11 mouse cellular contexts compared by ENCODE assay signal in the genomic region with DNA sequence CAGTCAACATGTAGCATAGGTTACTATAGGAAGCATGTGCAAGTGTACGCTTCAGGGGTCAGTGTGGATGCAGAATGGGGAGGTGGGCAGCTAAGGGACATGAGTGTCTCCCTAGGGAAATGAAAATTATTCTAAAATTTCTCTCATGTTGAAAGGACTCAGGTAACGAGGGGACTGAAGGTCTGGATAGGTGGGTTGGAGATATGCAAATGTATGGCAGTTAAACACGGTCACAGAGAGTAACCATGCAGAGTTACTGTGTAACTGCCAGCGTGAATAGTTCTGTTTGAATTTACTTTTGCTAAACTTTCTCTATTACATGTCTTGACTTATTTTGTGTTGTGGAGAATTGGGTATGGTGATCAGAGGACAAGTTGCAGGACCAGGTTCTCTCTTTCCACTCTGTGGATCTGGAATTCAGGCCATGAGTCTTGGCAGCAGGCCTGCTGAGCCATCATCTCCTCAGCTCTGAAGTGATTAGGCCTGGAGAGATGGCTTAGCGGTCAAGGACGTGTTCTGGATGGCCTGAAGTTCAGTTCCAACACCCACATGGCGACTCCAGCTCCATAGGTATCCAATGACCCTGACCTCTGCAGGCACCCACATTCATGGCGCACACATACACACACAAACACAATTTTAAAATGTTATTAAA. TPM values are rescaled to one million over a fixed set of nuclear protein-coding genes. Genes with fewer than 3 reads are reported as not detected.
DNase-seq lines count a peak whose midpoint lies in the region; ATAC-seq and TF ChIP-seq lines count a peak whose summit lies in the region.
"Had no signal": no experiment of that assay in that cellular context is flagged by ENCODE, and none has a peak within 500 bp of the region (broad histone marks: within the 10 kb centered on the region; RNA-seq: fewer than 3 reads in every experiment).

No protein-coding gene starts in this region.

- no peak overlapping the region for H3K9ac ChIP-seq in heart, embryonic 15.5 days
- no peak overlapping the region for H3K9ac ChIP-seq in forebrain, embryonic 13.5 days

- no peak for TF ChIP-seq POLR2A in spleen, adult 2 months (IDR thresholded peaks at IDR 0.05; ENCODE audit: low read depth, low read length)
- no peak for TF ChIP-seq POLR2A in small intestine, adult 2 months (IDR thresholded peaks at IDR 0.05; ENCODE audit: low read depth, low read length)

- DNase-seq in spleen, adult 2 months (ENCODE audit: low read depth in 1 of 2, low spot score in 2 of 2) = no peak
- DNase-seq in spleen, adult 18-20 months = no peak
- DNase-seq in cerebellum, adult 18-20 months = peak; percentile 74 to 80
- no peak for DNase-seq in right cerebral cortex, adult 18-20 months
- DNase-seq in layer of hippocampus, adult 11-12 months (ENCODE audit: low spot score) = no peak

- peaks cover 65% of the 10 kb centered on the region for H3K4me1 ChIP-seq in spleen, adult 2 months (ENCODE audit: control insufficient read depth, insufficient read depth, insufficient read length)
- peaks cover 44% of the 10 kb centered on the region for H3K4me1 ChIP-seq in heart, embryonic 15.5 days (replicated peaks)
- peaks cover 50% of the 10 kb centered on the region for H3K4me1 ChIP-seq in small intestine, adult 2 months (ENCODE audit: control insufficient read depth, insufficient read depth, insufficient read length, low read length)
- H3K4me1 ChIP-seq in forebrain, embryonic 13.5 days = no peaks in the 10 kb centered on the region

- H3K4me2 ChIP-seq in heart, embryonic 15.5 days = no peak overlapping the region
- H3K4me2 ChIP-seq in forebrain, embryonic 13.5 days = no peak overlapping the region

- WGBS in spleen, adult 2 months = 62% methylated on average over 8 of the region's 8 CpGs
- 68% methylated on average over 8 of the region's 8 CpGs for WGBS in heart, embryonic 15.5 days
- 61% methylated on average over 8 of the region's 8 CpGs for WGBS in small intestine, adult 2 months
- 91% methylated on average over 8 of the region's 8 CpGs for WGBS in forebrain, embryonic 13.5 days

- H3K27me3 ChIP-seq in spleen, adult 2 months (ENCODE audit: control insufficient read depth, insufficient read depth, low read length) = no peaks in the 10 kb centered on the region
- H3K27me3 ChIP-seq in heart, embryonic 15.5 days = no peaks in the 10 kb centered on the region
- H3K27me3 ChIP-seq in small intestine, adult 2 months (ENCODE audit: control insufficient read depth, insufficient read depth, low read length) = no peaks in the 10 kb centered on the region
- H3K27me3 ChIP-seq in forebrain, embryonic 13.5 days = no peaks in the 10 kb centered on the region
- H3K27me3 ChIP-seq: Patski had no signal

- peak overlapping the region; percentile 60 for H3K27ac ChIP-seq in spleen, adult 2 months (ENCODE audit: insufficient read depth, low read length)
- peak overlapping the region; percentile 56 for H3K27ac ChIP-seq in heart, embryonic 15.5 days
- peak overlapping the region; percentile 21; the same call in 1 of the 2 replicates for H3K27ac ChIP-seq in small intestine, adult 2 months (ENCODE audit: insufficient read depth, low read depth, low read length)
- no peak overlapping the region for H3K27ac ChIP-seq in forebrain, embryonic 13.5 days

- ATAC-seq in heart, embryonic 15.5 days (replicated peaks; ENCODE audit: insufficient number of reproducible peaks, insufficient read depth, low FRiP score, low read depth) = no peak; the same call in 1 of the 2 replicates
- ATAC-seq in forebrain, embryonic 13.5 days = no peak
- ATAC-seq: Patski had no signal

- H3K36me3 ChIP-seq in spleen, adult 2 months (ENCODE audit: control insufficient read depth, insufficient read depth, low read length) = no peaks in the 10 kb centered on the region
- no peaks in the 10 kb centered on the region for H3K36me3 ChIP-seq in heart, embryonic 15.5 days
- no peaks in the 10 kb centered on the region for H3K36me3 ChIP-seq in small intestine, adult 2 months (ENCODE audit: control insufficient read depth, insufficient read depth, low read length)
- H3K36me3 ChIP-seq in forebrain, embryonic 13.5 days (ENCODE audit: poor library complexity, severe bottlenecking) = peaks cover 21% of the 10 kb centered on the region

- no peak overlapping the region for H3K4me3 ChIP-seq in spleen, adult 2 months (ENCODE audit: extremely low read depth, insufficient read depth, insufficient read length)
- no peak overlapping the region for H3K4me3 ChIP-seq in heart, embryonic 15.5 days
- no peak overlapping the region for H3K4me3 ChIP-seq in small intestine, adult 2 months (ENCODE audit: low read depth, low read length)
- no peak overlapping the region for H3K4me3 ChIP-seq in forebrain, embryonic 13.5 days

- H3K9me3 ChIP-seq in heart, embryonic 15.5 days (replicated peaks) = no peaks in the 10 kb centered on the region
- H3K9me3 ChIP-seq in forebrain, embryonic 13.5 days (replicated peaks) = no peaks in the 10 kb centered on the region

- TF ChIP-seq CTCF in spleen, adult 2 months (IDR thresholded peaks at IDR 0.05; ENCODE audit: extremely low read depth, insufficient read depth, insufficient read length, insufficient replicate concordance) = no peak
- TF ChIP-seq CTCF in small intestine, adult 2 months (IDR thresholded peaks at IDR 0.05; ENCODE audit: extremely low read depth, insufficient read length, insufficient replicate concordance, low read depth, low read length) = no peak

RNA-seq across cellular contexts. Expression of gene Bicra, which starts 33.1 kb away (rescaled TPM):
- 40.4 and 50.6 TPM in 2 replicates for polyA plus RNA-seq in spleen, adult 2 months (2012; rRNA removed)
- 3.5 and 5.7 TPM in 2 replicates for polyA plus RNA-seq in heart, embryonic 15.5 days (2015; fragmentation: Nextera tagmentation; extraction: Ambion mirVana)
- 18.7 and 31.0 TPM in 2 replicates for polyA plus RNA-seq in small intestine, adult 2 months (2012; rRNA removed)
- polyA plus RNA-seq in forebrain, embryonic 13.5 days (2015; fragmentation: Nextera tagmentation; extraction: Ambion mirVana) = 8.4 and 8.5 TPM in 2 replicates

RNA-seq across cellular contexts. Expression of gene Zfp541, which starts 47.0 kb away (rescaled TPM):
- 0.02 and 0.05 TPM in 2 replicates for polyA plus RNA-seq in spleen, adult 2 months (2012; rRNA removed)
- not detected in 2 replicates for polyA plus RNA-seq in heart, embryonic 15.5 days (2015; fragmentation: Nextera tagmentation; extraction: Ambion mirVana)
- not detected in 2 replicates for polyA plus RNA-seq in small intestine, adult 2 months (2012; rRNA removed)
- polyA plus RNA-seq in forebrain, embryonic 13.5 days (2015; fragmentation: Nextera tagmentation; extraction: Ambion mirVana) = not detected in 2 replicates
- polyA plus RNA-seq: large intestine, adult 2 months; liver, embryonic 16.5 days had no signal

RNA-seq across cellular contexts. Expression of gene Ehd2, which starts 47.3 kb away (rescaled TPM):
- polyA plus RNA-seq in spleen, adult 2 months (2012; rRNA removed) = 17.2 and 19.5 TPM in 2 replicates
- polyA plus RNA-seq in heart, embryonic 15.5 days (2015; fragmentation: Nextera tagmentation; extraction: Ambion mirVana) = 62.8 TPM in 2 replicates
- polyA plus RNA-seq in small intestine, adult 2 months (2012; rRNA removed) = 11.9 and 14.5 TPM in 2 replicates
- polyA plus RNA-seq in forebrain, embryonic 13.5 days (2015; fragmentation: Nextera tagmentation; extraction: Ambion mirVana) = 3.6 and 4.4 TPM in 2 replicates

Comparison
In these comparisons a context has a peak if more than half of its experiments do, and no peak if none do; other contexts are left out.
1. DNase-seq: peak in cerebellum, adult 18-20 months (2 of 2); none in spleen, adult 2 months (0 of 2), spleen, adult 18-20 months (0 of 2), right cerebral cortex, adult 18-20 months (single experiment) and layer of hippocampus, adult 11-12 months (single experiment).